Mouse (Mus musculus): Measurements from ENCODE around the gene Cd59b.
"Not testable (repeated sequence)": the region's sequence is repeated elsewhere in the genome, so short reads cannot be mapped to it uniquely, and the experiment has no call there.

The Cd59b gene

DNA sequence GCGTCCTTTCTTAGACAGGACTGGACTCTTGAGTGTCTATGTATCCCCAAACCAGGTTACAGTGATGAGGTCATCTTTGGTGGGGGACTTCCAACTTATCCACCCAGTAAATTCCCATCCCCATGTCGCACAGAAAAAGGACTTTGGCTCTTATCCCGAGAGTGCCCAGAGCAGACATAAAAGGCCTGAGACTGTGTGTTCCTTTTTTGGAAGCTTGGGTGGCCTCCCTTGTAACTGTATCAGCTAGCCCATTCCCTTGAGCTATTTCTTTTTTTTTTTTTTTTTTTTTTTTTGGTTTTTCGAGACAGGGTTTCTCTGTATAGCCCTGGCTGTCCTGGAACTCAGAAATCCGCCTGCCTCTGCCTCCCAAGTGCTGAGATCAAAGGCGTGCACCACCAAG lies 4.1 kb upstream of the Cd59b start, which contains the start of gene Gm10912:
Gene Gm10912, plus strand, starts transcription at position 301 of the 400 bp plus-strand sequence.
- DNase-seq: not testable (repeated sequence)

DNA sequence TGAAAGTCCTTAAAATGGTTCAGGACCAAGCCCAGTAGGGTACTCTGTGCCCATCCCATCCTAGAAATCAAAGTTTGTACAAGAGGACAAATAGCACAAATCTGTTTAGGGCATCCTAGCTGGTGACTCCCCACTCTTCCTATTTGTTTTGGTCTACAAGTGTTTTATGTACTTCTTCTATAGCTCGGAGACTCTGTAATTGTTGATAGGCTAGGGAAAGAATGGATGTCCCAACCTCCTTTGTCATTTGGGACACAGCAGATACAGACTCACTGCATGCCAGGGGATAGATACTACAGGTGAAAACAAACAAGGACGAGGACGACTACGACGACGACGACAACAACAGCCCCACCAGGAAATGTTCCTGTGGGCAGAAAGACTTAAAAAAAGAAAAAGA lies 1.2 kb upstream of the Cd59b start, which contains the start of gene Gm10799:
Gene Gm10799, minus strand, starts transcription at position 101 of the 400 bp plus-strand sequence.
- not testable (repeated sequence) for DNase-seq

DNA sequence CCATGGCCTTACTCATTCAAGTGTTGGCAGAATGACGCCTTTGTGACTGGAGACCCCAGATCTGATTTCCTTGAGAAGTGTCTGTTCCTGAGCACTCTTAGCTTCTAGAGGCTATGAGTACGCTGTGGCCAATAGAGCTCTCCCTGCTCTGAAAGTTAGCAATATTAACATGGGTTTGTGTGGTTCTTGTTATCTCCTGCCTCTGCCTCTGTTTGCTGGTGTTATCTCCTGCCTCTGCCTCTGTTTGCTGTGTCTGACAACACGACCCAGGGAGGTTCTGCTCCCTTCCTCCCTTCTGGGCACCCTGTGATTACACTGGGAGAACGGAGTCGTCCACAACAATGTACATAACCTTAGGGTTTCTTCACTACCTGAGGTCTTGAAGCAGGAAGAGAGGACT lies 8.6 kb downstream of the Cd59b start:
- DNase-seq: not testable (repeated sequence)

DNA sequence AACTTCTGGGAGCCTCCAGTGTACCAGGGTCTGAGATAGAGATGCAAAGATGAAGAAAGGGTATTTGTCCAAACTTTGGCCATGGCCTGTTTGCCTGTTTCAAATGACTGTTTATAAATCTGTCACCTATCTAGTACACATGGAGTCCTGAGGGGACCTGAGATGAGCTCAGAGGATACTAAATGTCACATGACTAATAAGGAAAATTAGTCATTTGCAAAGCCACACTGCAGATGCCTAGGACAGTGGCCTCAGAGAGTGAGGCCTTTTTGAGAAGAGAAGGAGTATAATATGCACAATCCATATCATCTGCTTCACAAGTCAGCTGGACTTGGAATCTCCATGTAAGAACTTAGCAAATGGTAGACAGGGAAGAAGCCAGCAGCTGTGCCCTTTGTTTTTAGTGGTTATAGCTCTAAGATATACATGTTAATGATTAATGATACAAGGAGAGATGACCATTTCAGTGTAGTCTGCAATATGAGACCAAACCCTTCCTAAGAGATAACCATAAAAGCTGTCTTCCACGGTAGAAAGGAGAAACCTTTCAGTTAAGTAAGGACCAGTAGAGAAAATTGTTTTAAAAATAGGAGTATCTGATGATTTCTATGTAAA lies 11.9 kb downstream of the Cd59b start:
- DNase-seq: not testable (repeated sequence)

DNA sequence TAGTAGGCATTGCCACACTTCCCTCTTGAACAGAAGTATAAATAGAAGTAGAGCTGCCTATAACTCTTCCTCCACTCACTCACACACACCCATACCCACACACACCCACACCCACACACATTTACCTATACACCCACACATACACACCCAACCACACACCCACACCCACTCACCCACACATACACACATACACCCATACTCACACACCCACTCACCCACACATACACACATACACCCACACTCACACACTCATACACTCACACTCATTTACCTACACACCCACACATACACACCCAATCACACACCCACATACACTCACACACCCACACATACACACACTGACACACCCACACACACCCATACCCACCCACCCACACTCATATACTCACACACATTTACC lies 12.8 kb downstream of the Cd59b start:
- no peak for DNase-seq

DNA sequence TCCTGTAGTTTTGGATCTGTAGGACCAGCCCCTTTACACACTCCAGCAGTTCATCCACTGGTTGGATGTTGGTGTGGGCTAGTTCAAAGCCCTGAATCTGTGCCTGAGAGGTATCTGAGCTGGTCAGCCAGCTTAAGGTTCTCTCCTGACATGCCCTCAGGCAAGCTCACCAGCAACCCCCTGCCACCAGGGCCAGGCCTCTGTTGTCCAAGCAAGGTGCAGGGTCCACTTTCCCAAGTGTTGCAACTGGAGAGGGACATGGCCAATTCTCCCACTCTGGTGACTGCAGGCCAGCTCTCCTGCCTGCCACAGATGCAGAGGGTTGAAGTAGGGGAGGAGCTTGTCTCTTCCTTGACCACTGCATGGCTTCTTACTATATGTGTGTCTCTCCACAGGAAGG lies 14.4 kb downstream of the Cd59b start:
- not testable (repeated sequence) for DNase-seq

DNA sequence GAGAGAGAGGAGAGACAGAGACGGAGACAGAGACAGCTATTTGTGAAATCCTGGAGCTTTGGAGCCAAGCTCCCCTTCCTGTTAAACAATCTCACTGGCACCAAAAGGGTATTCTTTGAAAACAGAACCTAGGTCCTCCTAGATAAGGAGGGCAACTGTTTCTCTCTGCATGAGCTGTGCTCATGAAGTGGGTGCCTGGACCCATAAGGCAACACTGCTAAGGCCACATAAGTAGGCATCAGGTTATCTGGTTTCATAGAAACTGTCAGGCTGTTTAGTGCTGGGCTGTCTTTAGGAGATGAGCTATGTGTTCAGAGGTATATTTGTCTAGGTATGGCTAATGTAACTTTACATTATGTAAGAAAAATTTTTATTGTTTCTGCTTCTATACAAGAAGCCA lies 17.9 kb downstream of the Cd59b start:
- DNase-seq: not testable (repeated sequence)

DNA sequence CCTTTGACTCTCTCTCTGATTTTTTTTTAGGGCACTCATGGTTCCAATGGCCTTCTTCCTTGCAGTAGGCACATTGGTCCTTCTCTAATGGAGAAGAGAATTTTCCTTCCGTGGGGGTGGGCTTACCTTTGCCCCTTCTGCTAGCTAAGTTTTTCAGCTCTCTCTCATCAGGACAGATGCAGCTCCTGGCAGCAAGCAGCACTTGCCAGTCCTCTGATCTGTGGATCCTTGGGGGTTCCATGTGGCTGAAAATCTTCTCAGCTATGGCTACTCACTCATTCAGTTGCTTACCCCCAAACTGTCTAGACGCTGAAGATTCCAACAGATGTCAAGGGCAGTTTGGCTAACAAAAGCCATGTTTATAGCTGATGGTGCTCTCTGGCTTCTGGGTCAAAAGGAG lies 23.7 kb downstream of the Cd59b start:
- DNase-seq: no peak

DNA sequence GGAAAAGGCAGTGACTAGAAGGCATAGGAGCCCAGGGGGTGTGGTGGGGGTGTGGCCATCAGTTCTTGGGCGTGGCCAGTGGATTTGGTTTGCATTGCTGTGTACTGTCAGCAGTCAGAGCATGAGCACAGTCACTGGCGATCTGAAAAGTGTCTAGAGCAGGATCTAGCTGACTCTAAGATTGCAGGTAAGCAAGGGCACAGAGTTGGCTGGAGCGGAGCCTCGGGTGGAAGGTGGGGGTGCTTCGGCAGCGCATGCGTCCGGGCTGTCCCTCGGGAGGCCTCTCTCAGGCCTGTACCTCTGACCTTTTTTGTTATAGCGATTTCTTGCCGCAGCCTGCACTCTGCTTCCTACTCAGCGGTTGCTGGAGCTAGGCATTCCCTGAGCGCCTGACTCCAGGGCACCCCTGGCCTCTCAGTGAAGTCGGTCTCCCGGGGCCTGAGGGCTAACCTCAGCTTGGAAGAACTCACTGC lies 26.1 kb downstream of the Cd59b start, which contains the start of gene Cd59a:
Gene Cd59a, plus strand, starts transcription at position 61 of the 473 bp plus-strand sequence.
- peak; percentile 44 for DNase-seq

DNA sequence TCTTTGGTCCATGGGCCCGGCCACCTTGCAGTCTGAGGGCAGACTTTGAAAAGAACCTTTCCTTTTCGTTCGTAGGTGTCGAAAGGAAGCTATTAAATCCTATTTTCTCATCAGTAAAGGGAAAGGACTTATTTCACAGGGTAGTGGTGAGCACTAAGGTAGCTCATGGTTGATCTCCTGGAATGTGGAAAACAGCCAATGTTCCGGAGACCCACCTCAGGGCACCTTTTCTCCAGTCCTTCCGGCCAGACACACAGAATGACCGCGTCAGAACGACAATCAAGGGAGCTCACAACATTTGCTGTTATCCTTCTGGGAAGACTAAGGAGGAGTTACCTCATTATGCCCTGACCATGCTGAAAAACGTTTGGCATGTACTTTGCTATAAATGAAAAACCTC lies 26.6 kb downstream of the Cd59b start:
- DNase-seq: no peak

DNA sequence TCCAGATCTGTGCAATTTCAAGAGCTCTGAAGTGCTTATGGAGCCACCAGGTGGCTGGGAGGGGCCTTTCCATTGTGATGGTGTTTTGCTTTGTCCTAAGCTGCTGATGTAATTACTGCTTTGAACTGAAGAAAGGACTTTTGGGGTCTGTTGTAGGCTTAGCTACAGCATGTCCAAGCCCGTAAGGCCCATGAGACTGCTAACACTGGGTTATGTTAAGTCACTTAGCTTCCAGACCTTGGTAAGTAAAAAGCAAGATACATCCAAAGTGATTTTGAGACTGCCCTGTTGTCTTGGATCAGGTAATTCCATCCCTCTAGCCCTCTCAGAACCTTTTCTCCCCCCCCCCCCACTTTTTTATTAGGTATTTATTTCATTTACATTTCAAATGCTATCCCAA lies 27.1 kb downstream of the Cd59b start:
- not testable (repeated sequence) for DNase-seq

DNA sequence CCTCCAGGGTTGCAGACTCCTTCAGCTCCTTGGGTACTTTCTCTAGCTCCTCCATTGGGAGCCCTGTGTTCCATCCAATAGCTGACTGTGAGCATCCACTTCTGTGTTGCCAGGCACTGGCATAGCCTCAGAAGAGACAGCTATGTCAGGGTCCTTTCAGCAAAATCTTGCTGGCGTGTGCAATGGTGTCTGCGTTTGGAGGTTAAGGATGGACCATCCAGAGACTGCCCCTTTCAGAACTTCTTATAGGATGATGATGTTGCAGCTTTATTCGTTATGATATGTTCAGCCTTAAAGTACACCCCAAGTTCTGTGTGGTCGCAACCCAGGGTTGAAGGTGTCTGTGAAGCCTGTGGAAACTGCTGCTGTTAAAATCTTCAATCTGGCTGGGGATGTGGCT lies 27.7 kb downstream of the Cd59b start:
- DNase-seq: not testable (repeated sequence)

DNA sequence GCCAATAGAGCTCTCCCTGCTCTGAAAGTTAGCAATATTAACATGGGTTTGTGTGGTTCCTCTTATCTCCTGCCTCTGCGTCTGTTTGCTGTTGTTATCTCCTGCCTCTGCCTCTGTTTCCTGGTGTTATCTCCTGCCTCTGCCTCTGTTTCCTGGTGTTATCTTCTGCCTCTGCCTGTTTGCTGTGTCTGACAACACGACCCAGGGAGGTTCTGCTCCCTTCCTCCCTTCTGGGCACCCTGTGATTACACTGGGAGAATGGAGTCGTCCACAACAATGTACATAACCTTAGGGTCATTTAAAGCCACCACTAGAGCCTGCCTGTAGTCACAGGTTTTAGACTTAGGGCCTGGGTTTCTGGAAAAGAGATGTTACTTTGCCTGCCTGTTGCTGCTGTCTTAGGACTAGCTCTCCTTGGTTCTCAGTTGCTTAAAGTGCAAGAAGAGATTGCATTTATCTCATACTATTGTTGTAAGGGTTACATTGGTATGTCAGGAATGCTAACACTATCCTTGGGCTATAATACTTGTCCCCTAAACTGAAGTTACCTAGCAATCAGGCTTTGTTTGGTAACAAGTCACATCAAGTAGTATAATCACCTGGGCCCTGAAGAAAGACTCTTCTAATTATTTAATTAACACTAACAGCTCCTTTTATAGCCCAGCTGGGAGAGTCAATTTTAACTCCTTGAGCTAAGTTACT lies 29.0 kb downstream of the Cd59b start:
- no peak for DNase-seq

DNA sequence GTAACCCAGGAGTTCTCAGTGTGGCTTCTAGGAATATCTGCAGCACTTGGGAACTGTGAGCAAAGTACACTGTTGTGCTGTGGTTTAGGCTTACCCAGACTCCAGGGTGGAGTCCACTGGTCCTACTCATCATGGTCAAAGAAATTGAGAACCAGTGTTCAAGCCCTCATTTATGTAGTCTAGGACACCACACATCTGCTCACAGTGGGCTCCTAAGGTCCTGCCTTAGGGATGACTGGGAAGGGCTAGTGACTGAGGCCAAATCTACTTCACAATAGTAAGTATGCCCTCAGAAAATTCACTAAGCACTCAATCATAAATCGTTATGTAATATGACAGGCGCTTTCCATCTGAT lies 29.6 kb downstream of the Cd59b start:
- DNase-seq: no peak

DNA sequence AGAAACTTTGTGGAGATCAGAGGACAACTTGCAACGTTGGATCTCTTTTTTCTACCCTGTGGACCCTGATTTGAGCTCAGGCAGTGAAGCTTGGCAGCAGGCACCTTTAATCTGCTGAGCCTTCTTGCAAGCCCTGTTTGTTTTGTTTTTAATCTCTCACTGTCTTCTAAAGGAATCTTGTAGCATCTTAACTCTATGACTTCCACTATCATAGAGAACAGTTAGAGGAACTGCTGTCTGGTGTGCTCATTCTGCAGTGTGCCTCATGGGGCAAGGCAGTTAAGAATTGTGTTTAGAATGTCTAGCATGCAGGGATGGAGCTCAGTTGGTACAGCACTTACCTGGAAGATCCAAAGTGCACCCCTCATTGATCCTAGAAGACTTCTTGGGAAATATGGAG lies 30.3 kb downstream of the Cd59b start:
- no peak for DNase-seq

DNA sequence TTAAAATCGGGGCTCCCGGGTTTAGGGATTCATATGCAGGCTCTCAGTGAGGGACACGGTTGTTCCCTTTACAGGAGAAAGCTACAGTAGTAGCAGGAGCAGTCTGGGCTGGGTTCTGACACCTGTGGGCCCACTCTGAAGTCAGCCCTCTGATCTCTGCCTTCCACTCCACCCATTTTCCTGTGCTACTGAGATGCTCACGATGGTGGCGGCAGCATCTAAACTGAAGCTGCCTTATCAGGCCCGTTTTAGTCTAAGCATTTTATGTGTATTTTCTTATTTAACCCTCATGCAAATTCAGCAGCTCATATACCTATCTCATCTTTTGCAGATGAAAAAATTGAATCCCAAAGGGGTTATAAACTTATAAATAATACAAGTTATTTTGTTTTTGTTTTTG lies 35.2 kb downstream of the Cd59b start:
- no peak for DNase-seq

DNA sequence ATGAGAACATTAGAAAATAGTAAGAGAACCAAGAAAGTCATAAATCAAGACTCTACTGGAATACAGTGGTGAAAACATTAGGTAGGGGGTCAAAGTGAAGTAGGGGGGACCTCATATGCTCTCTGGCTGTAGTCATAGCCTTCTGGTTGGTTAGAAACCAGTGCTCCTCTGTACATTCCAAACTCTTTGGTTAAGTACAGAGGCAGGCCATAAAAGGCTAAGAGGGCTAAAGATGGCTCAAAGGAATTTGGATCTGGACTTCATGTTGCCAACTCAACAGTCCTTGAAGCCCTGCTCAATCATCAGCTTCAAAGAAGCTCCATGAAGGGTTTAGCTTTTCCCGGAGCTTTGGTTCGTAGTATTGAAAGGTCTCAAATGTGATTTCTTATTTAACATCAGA lies 39.4 kb downstream of the Cd59b start:
- not testable (repeated sequence) for DNase-seq

DNA sequence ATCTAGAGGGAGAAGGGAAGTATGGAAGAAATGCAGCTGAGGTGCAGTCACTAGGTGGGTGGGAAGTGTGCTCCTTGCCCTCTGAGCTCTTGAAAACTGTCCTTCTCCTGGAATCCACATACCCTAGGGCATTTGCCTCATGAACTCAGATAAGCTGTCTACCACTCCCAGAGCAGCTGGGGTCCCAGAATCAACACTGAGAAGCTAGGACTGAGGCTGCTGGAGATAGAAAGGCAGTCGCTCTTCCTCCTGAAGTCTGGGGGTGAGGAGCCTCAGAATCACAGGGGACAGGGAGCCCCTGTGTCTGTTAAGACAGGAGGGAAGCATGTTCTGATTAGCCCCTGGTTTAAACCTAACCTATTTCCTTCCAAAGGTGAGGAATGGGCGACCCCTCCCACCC lies 39.9 kb downstream of the Cd59b start:
- DNase-seq: no peak

DNA sequence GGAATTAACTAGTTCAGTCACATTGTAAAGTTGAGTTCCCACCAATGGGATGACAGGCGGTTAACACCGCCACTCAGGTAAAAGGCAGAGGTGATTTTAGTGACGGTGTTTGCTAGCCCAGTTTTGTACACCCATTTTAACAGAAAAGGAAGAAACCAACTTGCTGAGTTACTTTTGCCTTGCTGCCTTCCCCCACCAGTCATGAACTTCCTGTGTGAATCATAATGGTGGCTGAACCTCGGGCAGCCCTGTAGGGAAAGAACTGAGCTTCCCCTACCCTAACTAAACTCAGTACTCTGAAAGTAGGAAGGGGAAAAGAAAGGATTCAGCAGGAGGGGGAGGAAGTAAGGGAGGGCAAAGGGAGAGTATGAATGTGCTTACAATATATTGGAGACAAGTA lies 40.4 kb downstream of the Cd59b start:
- DNase-seq: no peak

DNA sequence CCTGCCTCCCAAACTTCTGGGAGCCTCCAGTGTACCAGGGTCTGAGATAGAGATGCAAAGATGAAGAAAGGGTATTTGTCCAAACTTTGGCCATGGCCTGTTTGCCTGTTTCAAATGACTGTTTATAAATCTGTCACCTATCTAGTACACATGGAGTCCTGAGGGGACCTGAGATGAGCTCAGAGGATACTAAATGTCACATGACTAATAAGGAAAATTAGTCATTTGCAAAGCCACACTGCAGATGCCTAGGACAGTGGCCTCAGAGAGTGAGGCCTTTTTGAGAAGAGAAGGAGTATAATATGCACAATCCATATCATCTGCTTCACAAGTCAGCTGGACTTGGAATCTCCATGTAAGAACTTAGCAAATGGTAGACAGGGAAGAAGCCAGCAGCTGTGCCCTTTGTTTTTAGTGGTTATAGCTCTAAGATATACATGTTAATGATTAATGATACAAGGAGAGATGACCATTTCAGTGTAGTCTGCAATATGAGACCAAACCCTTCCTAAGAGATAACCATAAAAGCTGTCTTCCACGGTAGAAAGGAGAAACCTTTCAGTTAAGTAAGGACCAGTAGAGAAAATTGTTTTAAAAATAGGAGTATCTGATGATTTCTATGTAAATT lies 41.6 kb downstream of the Cd59b start:
- not testable (repeated sequence) for DNase-seq

DNA sequence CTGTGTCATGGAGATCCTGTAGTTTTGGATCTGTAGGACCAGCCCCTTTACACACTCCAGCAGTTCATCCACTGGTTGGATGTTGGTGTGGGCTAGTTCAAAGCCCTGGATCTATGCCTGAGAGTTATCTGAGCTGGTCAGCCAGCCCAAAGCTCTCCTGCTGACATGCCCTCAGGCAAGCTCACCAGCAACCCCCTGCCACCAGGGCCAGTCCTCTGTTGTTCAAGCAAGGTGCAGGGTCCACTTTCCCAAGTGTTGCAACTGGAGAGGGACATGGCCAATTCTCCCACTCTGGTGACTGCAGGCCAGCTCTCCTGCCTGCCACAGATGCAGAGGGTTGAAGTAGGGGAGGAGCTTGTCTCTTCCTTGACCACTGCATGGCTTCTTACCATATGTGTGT lies 43.9 kb downstream of the Cd59b start:
- not testable (repeated sequence) for DNase-seq

DNA sequence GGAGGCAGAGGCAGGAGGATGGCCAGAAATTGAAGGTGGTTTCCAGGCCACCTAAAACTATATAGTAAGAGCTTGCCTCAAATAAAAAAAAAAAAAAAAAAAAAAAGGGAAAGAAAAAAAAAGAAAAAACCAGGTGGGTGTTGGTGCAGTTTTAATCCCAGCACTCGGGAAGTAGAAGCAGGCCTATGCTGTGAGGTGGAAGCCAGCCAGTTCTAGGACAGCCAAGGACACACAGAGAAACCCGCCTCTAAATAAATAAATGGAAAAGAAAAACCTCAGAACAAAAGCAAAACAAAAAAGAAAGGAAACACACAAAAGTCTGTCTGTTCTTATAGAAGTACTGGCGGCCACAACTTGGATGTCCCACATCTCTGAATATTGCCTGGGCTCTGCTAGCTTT lies 45.2 kb downstream of the Cd59b start:
- no peak for DNase-seq

DNA sequence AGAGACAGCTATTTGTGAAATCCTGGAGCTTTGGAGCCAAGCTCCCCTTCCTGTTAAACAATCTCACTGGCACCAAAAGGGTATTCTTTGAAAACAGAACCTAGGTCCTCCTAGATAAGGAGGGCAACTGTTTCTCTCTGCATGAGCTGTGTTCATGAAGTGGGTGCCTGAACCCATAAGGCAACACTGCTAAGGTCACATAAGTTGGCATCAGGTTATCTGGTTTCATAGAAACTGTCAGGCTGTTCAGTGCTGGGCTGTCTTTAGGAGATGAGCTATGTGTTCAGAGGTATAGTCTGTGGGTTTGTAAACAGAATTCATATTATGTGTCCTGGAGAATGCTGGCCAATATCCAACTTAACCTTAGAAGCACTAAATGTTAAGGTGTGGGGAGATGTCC lies 47.5 kb downstream of the Cd59b start:
- DNase-seq: not testable (repeated sequence)

DNA sequence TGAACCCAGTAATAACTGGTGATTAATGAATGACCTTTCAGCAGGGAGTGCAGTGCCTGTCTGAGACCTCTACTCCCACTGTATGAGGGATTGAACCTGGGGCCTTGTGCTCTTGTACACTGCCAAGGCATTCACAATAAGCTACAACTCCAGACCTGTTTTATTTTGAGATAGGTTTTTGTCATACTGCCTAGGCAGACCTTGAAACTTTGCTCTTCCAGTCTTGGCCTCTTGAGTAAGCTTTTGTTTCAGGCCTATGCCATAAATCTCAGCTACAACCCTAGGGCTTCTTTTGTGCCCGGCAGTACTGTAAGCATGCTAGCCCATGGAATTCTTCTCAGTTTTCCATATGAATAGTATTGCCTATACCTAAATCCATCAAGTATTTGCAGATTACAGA lies 49.4 kb downstream of the Cd59b start:
- DNase-seq: no peak
